Mouse (Mus musculus) monocyte, adult 5-6 weeks (primary cell): ENCODE data around the gene Smo. TPM values are rescaled to one million over a fixed set of nuclear protein-coding genes. Genes with fewer than 3 reads are reported as not detected.

Experiments
- ATAC-seq: fragments of 153-309, 156-312 bp; replicated peaks from 2 replicates; pipeline ENCODE4 v1.8.0; 2017; ENCODE audit warnings: mild to moderate bottlenecking; ENCODE audit not compliant: low TSS enrichment, insufficient number of reproducible peaks, severe bottlenecking, poor library complexity, low FRiP score
- total RNA-seq: library from RNA; stranded (forward); fragments of 200-1000, 200-491, 200-594 nt; gene quantifications from 3 replicates; pipeline ENCODE4 v1.2.3, GENCODE M21; 2017

Smo gene
- total RNA-seq, 1 experiment from 2014 or later: not detected

- no peak for ATAC-seq
Observed at GRCm38 (mm10) chr6:29805381-29805780, 70.1 kb downstream of the Smo start.

Other genes starting within 250 kb of the Smo start
- not detected in 3 replicates for gene Kcp, start 227.6 kb upstream of the Smo start, total RNA-seq
- gene Irf5, start 208.9 kb upstream of the Smo start, total RNA-seq: 195 to 268 TPM (median 261 TPM) in 3 replicates
- 62.4 to 105 TPM (median 76.9 TPM) in 3 replicates for gene Tnpo3, start 125.6 kb upstream of the Smo start, total RNA-seq
- 0.29 to 1.6 TPM (median 0.29 TPM) in 3 replicates for gene Tspan33, start 41.3 kb upstream of the Smo start, total RNA-seq
- gene Ahcyl2, start 32.5 kb downstream of the Smo start, total RNA-seq: 43.7 to 58.4 TPM (median 52.8 TPM) in 3 replicates
- 0.87 to 1.0 TPM in 2 of 3 replicates, not detected in the other for gene Strip2, start 181.5 kb downstream of the Smo start, total RNA-seq